Mouse (Mus musculus) retina, embryonic 14.5 days (tissue): ENCODE measurements at regions not wholly inside any gene's neighbourhood (a gene's known extent, or its start where the extent isn't known, plus 50 kb on each side); places are given as distances from the start of the nearest gene placed in this dataset.

Source experiments
- DNase-seq: peaks from one replicate; pipeline ENCODE4 v3.0.0-alpha.2; 2015; ENCODE audit warnings: low spot score

GRCm38 (mm10) chr1:107908236-107909063 is 318.6 kb downstream of the Serpinb8 start:
- peak; percentile 49 for DNase-seq

DNA sequence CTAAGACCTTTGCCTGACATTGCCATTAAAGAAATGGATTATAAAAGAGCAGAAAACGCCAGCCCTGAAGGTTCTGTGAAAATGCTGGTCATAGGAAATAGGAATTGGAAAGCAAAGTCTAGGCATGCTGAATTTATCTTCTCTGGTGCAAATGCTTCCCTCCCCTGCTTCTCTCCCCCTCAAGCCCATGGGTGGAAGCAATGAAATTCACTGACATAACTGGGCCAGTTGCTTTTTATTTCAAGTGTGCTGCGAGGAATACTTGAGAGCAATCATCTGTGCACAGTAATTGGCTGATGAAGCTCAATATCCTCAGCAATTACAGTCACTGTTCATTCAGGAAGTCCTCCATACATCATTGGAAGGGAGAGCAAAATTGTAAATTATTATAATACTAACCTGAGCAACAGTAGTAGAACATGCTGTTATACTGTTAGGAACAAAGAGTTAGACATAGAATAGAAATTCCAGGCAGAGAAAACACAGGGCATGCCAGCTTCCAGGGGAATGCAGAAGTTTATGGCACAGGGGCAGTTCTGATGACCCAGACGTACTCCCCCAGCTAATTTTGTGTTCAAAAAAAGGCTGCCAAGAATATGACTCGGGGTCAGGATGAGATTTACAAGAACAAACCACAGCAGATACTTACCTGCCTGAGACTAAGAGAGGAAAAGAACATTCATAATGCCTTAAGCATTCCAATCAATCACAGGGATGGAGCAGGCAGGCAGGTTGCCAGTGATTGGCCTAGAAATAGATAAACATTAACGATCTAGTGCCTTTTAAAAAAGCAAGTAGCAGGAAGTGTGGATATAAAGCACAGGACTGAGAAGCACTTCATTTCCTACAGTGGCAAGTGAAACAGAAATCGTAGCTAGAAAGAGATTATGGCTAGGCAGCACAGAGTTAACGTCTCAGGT is 325.1 kb downstream of the Serpinb8 start:
- peak; percentile 63 for DNase-seq

GRCm38 (mm10) chr1:107917037-107917436 is 327.2 kb downstream of the Serpinb8 start:
- peak; percentile 17 for DNase-seq

GRCm38 (mm10) chr1:107941601-107942270 is 351.9 kb downstream of the Serpinb8 start:
- no peak for DNase-seq

DNA sequence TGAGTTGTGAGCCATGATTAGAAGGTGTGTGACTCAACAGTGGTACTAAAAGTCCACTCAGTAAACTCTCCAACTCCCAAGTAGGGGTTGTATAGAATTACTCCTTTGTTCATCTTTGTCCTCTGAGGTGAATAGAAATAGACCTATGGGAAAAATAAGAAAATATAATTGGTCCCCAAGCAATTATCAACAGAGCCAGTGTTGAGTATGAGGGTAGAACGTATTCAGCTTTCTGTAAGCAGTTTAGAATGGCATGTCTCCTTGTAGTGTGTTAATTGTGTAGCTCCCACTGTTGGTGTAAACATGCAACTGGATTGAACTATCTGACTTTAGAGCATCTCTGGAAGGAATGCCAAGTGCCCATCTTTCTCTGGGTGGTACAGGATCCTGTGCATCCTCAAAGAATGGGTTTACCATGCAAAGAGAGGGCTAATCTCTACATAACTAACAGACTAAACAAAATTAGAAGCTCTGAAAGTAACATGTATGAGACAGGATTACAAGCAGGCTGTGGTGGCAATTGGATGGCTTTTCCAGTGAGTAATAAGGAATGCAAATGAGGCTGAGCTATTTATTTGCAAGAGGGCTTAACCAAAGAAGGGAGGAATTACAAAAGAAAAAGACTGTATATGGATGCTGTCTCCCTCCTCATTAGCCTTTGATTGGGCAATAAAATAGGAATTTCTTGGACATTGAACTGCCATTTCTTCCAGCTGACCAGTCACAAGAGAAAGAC is 356.6 kb downstream of the Serpinb8 start:
- DNase-seq: no peak

DNA sequence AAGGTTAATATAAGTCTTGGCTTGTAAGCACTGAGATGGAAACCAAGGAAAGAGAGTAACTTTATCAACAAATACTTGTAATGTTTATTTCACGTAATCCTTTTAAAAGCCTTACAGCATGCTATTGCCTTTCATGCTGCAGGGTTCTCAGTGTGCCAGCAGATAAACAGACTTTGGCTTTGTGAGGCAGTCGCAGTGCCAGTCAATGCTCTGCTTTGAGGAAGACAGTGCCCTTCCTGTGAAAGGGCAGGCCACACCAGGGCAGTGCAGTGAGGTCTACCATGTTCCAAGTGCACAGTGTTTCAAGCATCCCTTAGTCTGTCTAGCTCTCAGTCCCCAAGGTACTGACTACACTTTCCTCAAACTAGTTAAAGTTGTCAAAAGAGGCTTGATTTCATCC is 360.6 kb downstream of the Serpinb8 start:
- DNase-seq: no peak

GRCm38 (mm10) chr1:107961009-107961408 is 371.2 kb downstream of the Serpinb8 start:
- no peak for DNase-seq

- no peak for DNase-seq
Observed at GRCm38 (mm10) chr1:107975626-107976335, 386.0 kb downstream of the Serpinb8 start.

DNA sequence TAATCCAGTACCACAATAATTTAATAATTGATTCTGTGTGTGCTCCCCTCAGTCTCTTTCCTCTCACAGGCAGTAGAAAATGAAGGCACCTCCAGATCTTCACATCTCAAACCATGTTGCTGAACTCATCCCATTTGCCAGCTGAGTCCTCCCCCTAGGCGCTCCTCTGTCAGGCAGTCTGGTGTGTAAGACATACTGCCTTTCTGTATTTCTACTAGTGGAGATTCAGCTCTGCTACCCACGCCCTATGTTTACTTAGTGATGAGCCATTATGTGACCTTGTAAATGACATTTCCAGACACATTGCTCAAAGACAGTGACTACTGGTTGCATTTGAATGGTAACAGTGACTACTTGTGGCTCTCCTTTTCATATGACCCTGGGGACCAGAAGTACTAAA is 387.9 kb downstream of the Serpinb8 start:
- no peak for DNase-seq

- no peak for DNase-seq
Observed at GRCm38 (mm10) chr1:107978411-107978810, 388.6 kb downstream of the Serpinb8 start.

- no peak for DNase-seq
Observed at GRCm38 (mm10) chr1:107985646-107986045, 395.8 kb downstream of the Serpinb8 start.

GRCm38 (mm10) chr1:107988076-107988475 is 398.3 kb downstream of the Serpinb8 start:
- no peak for DNase-seq

- DNase-seq: no peak
Observed at GRCm38 (mm10) chr1:107993013-107993412, 403.2 kb downstream of the Serpinb8 start.

DNA sequence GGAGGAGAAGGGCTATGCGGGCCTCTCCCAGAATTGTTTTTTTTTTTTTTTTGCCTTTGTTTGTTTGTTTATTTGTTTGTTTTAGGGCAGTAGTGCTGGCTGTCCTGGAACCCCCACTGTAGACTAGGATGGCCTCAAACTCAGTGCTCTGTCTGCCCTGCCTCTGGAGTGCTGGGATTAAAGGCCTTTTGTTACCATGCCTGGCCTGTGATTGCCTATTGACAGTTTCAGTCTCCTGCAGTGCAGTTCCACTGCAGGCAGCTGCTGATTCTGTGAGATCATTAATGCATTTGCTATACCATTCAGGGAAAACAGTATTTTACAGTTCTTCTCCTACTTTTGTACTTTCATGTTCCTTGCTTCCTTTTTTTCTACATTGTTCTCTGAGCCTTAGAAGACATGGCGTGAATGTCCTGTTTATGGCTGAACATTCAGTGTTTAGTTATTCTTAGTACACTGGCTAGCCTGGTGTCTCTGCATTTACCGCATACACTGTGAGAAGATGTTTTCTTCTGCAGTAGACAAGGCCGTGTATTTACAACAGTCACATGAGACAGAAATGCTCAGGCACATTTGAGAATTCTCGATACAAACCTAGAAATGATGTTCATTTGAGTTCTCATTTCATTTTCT is 434.0 kb downstream of the Serpinb8 start:
- peak; percentile 4 for DNase-seq

GRCm38 (mm10) chr1:108024705-108025104 is 434.9 kb downstream of the Serpinb8 start:
- DNase-seq: no peak

- DNase-seq: no peak
Observed at GRCm38 (mm10) chr1:108026461-108026860, 436.7 kb downstream of the Serpinb8 start.

- DNase-seq: peak; percentile 9
Observed at GRCm38 (mm10) chr1:108046194-108046593, 456.4 kb downstream of the Serpinb8 start.

DNA sequence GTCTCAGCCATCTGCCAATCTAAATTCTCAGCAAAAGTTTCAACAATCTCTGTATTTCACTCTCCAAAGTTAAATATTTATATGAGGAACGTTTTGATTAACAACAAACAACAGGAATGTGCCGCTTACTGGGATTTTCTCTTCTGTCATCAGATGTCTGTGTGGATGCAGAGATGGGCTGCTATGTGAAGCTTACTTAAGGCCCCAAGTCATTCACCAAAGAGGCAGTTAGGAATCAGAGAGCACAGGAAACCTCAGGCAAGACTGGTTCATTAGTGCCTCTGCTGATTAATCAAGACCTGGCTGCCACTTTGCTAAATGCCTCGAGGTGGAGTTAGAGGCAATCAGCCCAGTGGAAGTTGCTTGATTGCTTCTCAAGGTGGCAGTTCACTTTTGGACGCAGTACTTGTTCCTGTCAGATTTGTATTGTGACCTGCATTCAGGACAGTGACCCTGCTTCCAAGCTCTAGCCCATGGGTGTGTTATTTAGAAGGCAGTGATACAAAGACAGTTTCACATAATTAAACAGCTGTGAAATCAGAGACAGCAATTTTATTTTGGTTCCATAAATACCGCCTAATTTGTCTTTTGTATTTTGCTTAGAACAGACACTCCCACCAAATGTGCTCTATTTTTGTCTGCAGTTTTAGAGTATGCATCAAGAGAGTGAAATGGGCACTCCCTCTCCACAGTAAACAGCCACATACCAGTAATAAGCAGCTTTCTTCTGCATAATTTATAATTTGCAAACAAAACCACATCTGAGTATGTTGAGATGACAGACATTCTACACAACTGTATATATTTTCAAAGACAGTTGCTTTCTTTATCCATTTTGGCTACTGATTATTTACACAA is 457.3 kb downstream of the Serpinb8 start:
- peak; percentile 35 for DNase-seq

DNA sequence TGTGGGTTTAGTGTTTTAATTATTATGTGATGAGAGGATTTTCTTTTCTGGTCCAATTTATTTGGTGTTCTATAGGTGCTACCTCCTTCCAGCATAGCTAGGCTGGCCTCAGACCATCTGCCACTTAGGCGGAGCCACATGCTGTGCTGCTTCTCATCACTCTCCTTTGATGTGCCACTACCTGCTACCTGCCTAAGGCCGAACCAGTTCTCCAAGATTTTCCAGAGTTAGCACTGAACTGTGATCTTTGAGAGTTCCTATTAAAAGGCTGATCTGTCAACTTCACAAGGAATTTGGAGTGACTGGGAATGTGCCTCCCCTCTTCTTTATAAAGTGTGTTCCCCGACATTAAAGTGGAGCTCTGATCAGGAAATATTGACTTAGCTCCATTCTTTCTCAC is 504.8 kb downstream of the Serpinb8 start:
- no peak for DNase-seq

DNA sequence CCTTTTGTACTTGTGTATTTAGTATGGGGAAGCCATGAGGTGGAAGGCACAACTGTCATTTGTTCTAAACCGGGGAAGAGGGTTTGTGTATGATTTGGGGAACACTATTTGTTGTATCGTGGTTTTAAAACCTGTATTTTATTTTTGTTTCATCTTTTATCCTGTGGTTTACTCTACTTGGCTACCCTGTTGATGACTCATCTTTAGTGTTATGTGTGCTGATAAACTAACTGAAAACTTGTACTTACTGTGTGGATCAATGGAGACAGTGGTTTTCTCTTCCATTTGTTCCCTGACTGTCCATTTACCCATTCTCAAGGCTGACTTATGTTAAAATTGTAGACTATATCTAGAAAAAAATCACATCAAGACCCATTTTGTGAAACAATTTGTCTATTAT is 512.8 kb downstream of the Serpinb8 start:
- no peak for DNase-seq
